Mouse (Mus musculus) ES-E14 (cell line): ENCODE results near the gene Hist2h2aa1. TPM values are rescaled to one million over a fixed set of nuclear protein-coding genes. Genes with fewer than 3 reads are reported as not detected.

Experiments
- DNase-seq: peaks from one replicate; pipeline ENCODE4 v3.0.0-alpha.2; 2013; ENCODE audit warnings: low read depth, low spot score
- H3K27ac ChIP-seq: 2 replicates; pipeline ENCODE4 v1.5.1; 2012; ENCODE audit warnings: low read depth, mild to moderate bottlenecking, low read length, moderate library complexity, mixed read lengths; ENCODE audit not compliant: poor library complexity, insufficient read depth, severe bottlenecking
- H3K36me3 ChIP-seq: 2 replicates; pipeline ENCODE4 v1.6.1; 2012; ENCODE audit warnings: mild to moderate bottlenecking, low read length, moderate library complexity, mixed read lengths; ENCODE audit not compliant: control insufficient read depth, poor library complexity, insufficient read depth, severe bottlenecking
- H3K4me1 ChIP-seq, 2 experiments: fragments of 150-350 bp in 1 of 2; sonication (generic) in 1 of 2; 2 replicates each; pipeline ENCODE4 v1.6.1; 2012; ENCODE audit warnings: low read length in 2 of 2, mild to moderate bottlenecking in 1 of 2, mixed read lengths in 1 of 2; ENCODE audit not compliant: control insufficient read depth in 2 of 2, insufficient read depth in 2 of 2, poor library complexity in 1 of 2
- H3K4me3 ChIP-seq, 2 experiments: fragments of 150-350 bp in 1 of 2; sonication (generic) in 1 of 2; 2 replicates each; pipeline ENCODE4 v1.5.1; 2012; ENCODE audit warnings: low read length in 2 of 2, low read depth in 1 of 2, mild to moderate bottlenecking in 1 of 2, mixed read lengths in 1 of 2; ENCODE audit not compliant: insufficient read depth in 1 of 2, poor library complexity in 1 of 2, severe bottlenecking in 1 of 2
- H3K9ac ChIP-seq: 2 replicates; pipeline ENCODE4 v1.6.1; 2012; ENCODE audit warnings: low read depth, mild to moderate bottlenecking, low read length, mixed read lengths; ENCODE audit not compliant: poor library complexity, insufficient read depth, severe bottlenecking
- H3K9me3 ChIP-seq: fragments of 150-350 bp; sonication (generic); 2 replicates; pipeline ENCODE4 v1.6.1; 2012; ENCODE audit warnings: low read depth, mild to moderate bottlenecking, low read length; ENCODE audit not compliant: control insufficient read depth, insufficient read depth
- CHD2 ChIP-seq: IDR thresholded peaks from 2 replicates; pipeline ENCODE4 v1.6.1; 2014; ENCODE audit warnings: mild to moderate bottlenecking, low read depth, low read length, inconsistent platforms
- HCFC1 ChIP-seq: IDR thresholded peaks from 2 replicates; pipeline ENCODE4 v1.6.1; 2012; ENCODE audit warnings: low read length, inconsistent platforms, borderline replicate concordance; ENCODE audit not compliant: insufficient read depth
- MAFK ChIP-seq: IDR thresholded peaks from 2 replicates; pipeline ENCODE4 v1.6.1; 2014; ENCODE audit warnings: mild to moderate bottlenecking, low read depth, low read length, inconsistent platforms; ENCODE audit not compliant: insufficient read depth
- ZC3H11A ChIP-seq: IDR thresholded peaks from 2 replicates; pipeline ENCODE4 v1.6.1; 2012; ENCODE audit warnings: low read depth, mild to moderate bottlenecking, inconsistent platforms, low read length, borderline replicate concordance
- ZNF384 ChIP-seq: IDR thresholded peaks from 2 replicates; pipeline ENCODE4 v1.6.1; 2012; ENCODE audit warnings: low read depth, low read length, inconsistent platforms
- in situ Hi-C, 2 experiments: fragments of 600-800 bp; cut with MboI; formaldehyde crosslinking; loops; one replicate each; pipeline ENCODE4 v1.15.1; 2025; ENCODE audit warnings: low sequenced_read_pairs in 2 of 2, inconsistent platforms in 1 of 2; ENCODE audit not compliant: unreplicated experiment in 2 of 2
- total RNA-seq: library from RNA; depleted of rRNA; stranded (reverse); fragments of 300-350 nt; gene quantifications from 2 replicates; pipeline ENCODE4 v1.2.3, GENCODE M21; 2012; rRNA removed

The Hist2h2aa1 gene
- total RNA-seq, 1 experiment, result 2,311 TPM

GRCm38 (mm10) chr3:96292641-96293040, 47.3 kb downstream of the Hist2h2aa1 start:
- Histone ChIP-seq H3K4me1 (peaks cover 0 to 7% of the 10 kb centered on the region in 2 experiments; a peak in 1 of 4 replicates), H3K27ac (no peak overlapping the region), H3K4me3 (no peak overlapping the region), H3K9ac (no peak overlapping the region), H3K36me3 (no peaks in the 10 kb centered on the region), H3K9me3 (peaks cover 2% of the 10 kb centered on the region; the same call in 1 of the 2 replicates)
- TF ChIP-seq MAFK (no peak), CHD2 (no peak), ZC3H11A (no peak), ZNF384 (no peak), HCFC1 (no peak)
- in situ Hi-C loops, result no loop called here
- peak; percentile 37 for DNase-seq

GRCm38 (mm10) chr3:96293368-96293767, 48.1 kb downstream of the Hist2h2aa1 start:
- TF ChIP-seq CHD2, result no peak
- TF ChIP-seq ZC3H11A, result no peak
- no peak for TF ChIP-seq MAFK
- no peak for TF ChIP-seq ZNF384
- TF ChIP-seq HCFC1, result no peak
- Histone ChIP-seq H3K36me3 (no peaks in the 10 kb centered on the region), H3K4me3 (no peak overlapping the region), H3K4me1 (peaks cover 0 to 7% of the 10 kb centered on the region in 2 experiments; a peak in 1 of 4 replicates), H3K9ac (no peak overlapping the region), H3K9me3 (no peaks in the 10 kb centered on the region), H3K27ac (no peak overlapping the region)
- DNase-seq, result no peak
- in situ Hi-C loops, result no loop called here

- peaks cover 0 to 7% of the 10 kb centered on the region in 2 experiments; a peak in 1 of 4 replicates for H3K4me1 ChIP-seq
- no peaks in the 10 kb centered on the region for H3K9me3 ChIP-seq
- H3K4me3 ChIP-seq, result no peak within 1 kb of the TSS
- DNase-seq, result no peak
- no peaks in the 10 kb centered on the region for H3K36me3 ChIP-seq
- no peak within 1 kb of the TSS; the same call in 1 of the 2 replicates for H3K9ac ChIP-seq
- in situ Hi-C loops, result no loop called here
- TF ChIP-seq ZNF384 (no peak), MAFK (no peak), ZC3H11A (no peak), CHD2 (no peak), HCFC1 (no peak)
- no peak within 1 kb of the TSS for H3K27ac ChIP-seq
Observed at GRCm38 (mm10) chr3:96293787-96294186, 48.5 kb downstream of the Hist2h2aa1 start, which contains the start of gene Fcgr1. Gene Fcgr1 (minus strand): TSS chr3:96293969.

Other genes with a start within 250 kb of the Hist2h2aa1 start
- 12.0 and 19.6 TPM in 2 replicates for gene Plekho1, start 249.5 kb upstream of the Hist2h2aa1 start, total RNA-seq
- 9.9 and 11.9 TPM in 2 replicates for gene Vps45, start 187.0 kb upstream of the Hist2h2aa1 start, total RNA-seq
- 17.6 and 23.2 TPM in 2 replicates for gene Otud7b, start 141.0 kb upstream of the Hist2h2aa1 start, total RNA-seq
- gene Mtmr11, start 83.5 kb upstream of the Hist2h2aa1 start, total RNA-seq, result 3.5 and 4.0 TPM in 2 replicates
- 64.1 and 91.1 TPM in 2 replicates for gene Sf3b4, start 73.2 kb upstream of the Hist2h2aa1 start, total RNA-seq
- 7.2 and 8.2 TPM in 2 replicates for gene Sv2a, start 64.3 kb upstream of the Hist2h2aa1 start, total RNA-seq
- gene Bola1, start 25.8 kb upstream of the Hist2h2aa1 start, total RNA-seq, result 70.8 and 76.4 TPM in 2 replicates
- 54.2 and 70.0 TPM in 2 replicates for gene Hist2h2ab, start 25.6 kb upstream of the Hist2h2aa1 start, total RNA-seq
- 684 and 687 TPM in 2 replicates for gene Hist2h2ac, start 24.6 kb upstream of the Hist2h2aa1 start, total RNA-seq
- 0.80 and 1.0 TPM in 2 replicates for gene Hist2h2be, start 24.4 kb upstream of the Hist2h2aa1 start, total RNA-seq
- 398 and 546 TPM in 2 replicates for gene Hist2h3c2, start 6.4 kb upstream of the Hist2h2aa1 start, total RNA-seq
- 2,531 and 3,588 TPM in 2 replicates for gene Hist2h2aa2, start 5.2 kb upstream of the Hist2h2aa1 start, total RNA-seq
- not detected in 2 replicates for gene Hist2h3c1, start 1.2 kb downstream of the Hist2h2aa1 start, total RNA-seq
- 46.0 TPM in 2 replicates for gene Hist2h4, start 17.8 kb downstream of the Hist2h2aa1 start, total RNA-seq
- 806 and 880 TPM in 2 replicates for gene Hist2h3b, start 23.2 kb downstream of the Hist2h2aa1 start, total RNA-seq
- 1,985 and 2,453 TPM in 2 replicates for gene Hist2h2bb, start 24.3 kb downstream of the Hist2h2aa1 start, total RNA-seq
- gene Fcgr1, start 48.5 kb downstream of the Hist2h2aa1 start, total RNA-seq, result not detected in 2 replicates
- not detected in 2 replicates for gene BC107364, start 206.8 kb downstream of the Hist2h2aa1 start, total RNA-seq